In genomic region chr13:43229767-43230166, GRCm38 (mm10) we compare ENCODE assay signal across 10 mouse cellular contexts. TPM values are rescaled to one million over a fixed set of nuclear protein-coding genes. Genes with fewer than 3 reads are reported as not detected.
A peak's percentile ranks its signal among the peaks of the same experiment; 100 is the strongest.
DNase-seq lines count a peak whose midpoint lies in the region; ATAC-seq lines count a peak whose summit lies in the region.
"Had no signal": no experiment of that assay in that cellular context is flagged by ENCODE, and none has a peak within 500 bp of the region (broad histone marks: within the 10 kb centered on the region; RNA-seq: fewer than 3 reads in every experiment).

No protein-coding gene starts in this region.

- no peak overlapping the region for H3K9ac ChIP-seq in heart, embryonic 12.5 days
- no peak overlapping the region for H3K9ac ChIP-seq in midbrain, embryonic 13.5 days (replicated peaks)
- H3K9ac ChIP-seq: neural tube, embryonic 12.5 days had no signal

- peak; percentile 61 for ATAC-seq in heart, embryonic 12.5 days (ENCODE audit: insufficient number of reproducible peaks, low FRiP score)
- ATAC-seq in midbrain, embryonic 13.5 days, result no peak
- ATAC-seq in megakaryocyte-erythroid progenitor cell, adult 5-6 weeks (replicated peaks; ENCODE audit: low FRiP score, low TSS enrichment, poor library complexity, severe bottlenecking), result peak; percentile 72; the same call in 1 of the 2 replicates

- no peaks in the 10 kb centered on the region for H3K27me3 ChIP-seq in heart, embryonic 12.5 days (replicated peaks)
- H3K27me3 ChIP-seq in midbrain, embryonic 13.5 days, result no peaks in the 10 kb centered on the region
- H3K27me3 ChIP-seq in midbrain, embryonic 10.5 days (ENCODE audit: low read depth, poor library complexity, severe bottlenecking), result no peaks in the 10 kb centered on the region
- no peaks in the 10 kb centered on the region for H3K27me3 ChIP-seq in limb, embryonic 10.5 days (ENCODE audit: low read depth, poor library complexity, severe bottlenecking)
- H3K27me3 ChIP-seq: CH12.LX; neural tube, embryonic 12.5 days had no signal

- peaks cover 2% of the 10 kb centered on the region; the same call in 1 of the 2 replicates for H3K9me3 ChIP-seq in heart, embryonic 12.5 days (replicated peaks)
- H3K9me3 ChIP-seq in midbrain, embryonic 13.5 days, result no peaks in the 10 kb centered on the region
- no peaks in the 10 kb centered on the region for H3K9me3 ChIP-seq in midbrain, embryonic 10.5 days (replicated peaks)
- H3K9me3 ChIP-seq in limb, embryonic 10.5 days (replicated peaks), result no peaks in the 10 kb centered on the region
- H3K9me3 ChIP-seq: neural tube, embryonic 12.5 days had no signal

- peak overlapping the region; percentile 89 for H3K27ac ChIP-seq in heart, embryonic 12.5 days (ENCODE audit: poor library complexity, severe bottlenecking)
- 0 out of 2 replicates have a peak overlapping the region, but pooled peaks have one; percentile 47 for H3K27ac ChIP-seq in midbrain, embryonic 13.5 days
- H3K27ac ChIP-seq in midbrain, embryonic 10.5 days (replicated peaks), result no peak overlapping the region
- H3K27ac ChIP-seq in limb, embryonic 10.5 days, result peak overlapping the region; percentile 46; the same call in 1 of the 2 replicates

- no peak overlapping the region for H3K4me3 ChIP-seq in heart, embryonic 12.5 days
- no peak overlapping the region for H3K4me3 ChIP-seq in midbrain, embryonic 13.5 days (replicated peaks)
- H3K4me3 ChIP-seq in midbrain, embryonic 10.5 days, result no peak overlapping the region
- no peak overlapping the region for H3K4me3 ChIP-seq in limb, embryonic 10.5 days
- H3K4me3 ChIP-seq: neural tube, embryonic 12.5 days had no signal

- DNase-seq in heart, postnatal 14 days, result no peak
- DNase-seq in midbrain, embryonic 10.5 days (ENCODE audit: low spot score), result no peak
- no peak for DNase-seq in limb, embryonic 10.5 days (ENCODE audit: low spot score)
- no peak for DNase-seq in kidney, adult 9 months
- no peak for DNase-seq in ovary, postnatal 10 days (ENCODE audit: low spot score)

- no peak overlapping the region for H3K4me2 ChIP-seq in heart, embryonic 12.5 days
- H3K4me2 ChIP-seq in midbrain, embryonic 13.5 days (replicated peaks), result no peak overlapping the region
- H3K4me2 ChIP-seq: neural tube, embryonic 12.5 days had no signal

- no peaks in the 10 kb centered on the region for H3K36me3 ChIP-seq in heart, embryonic 12.5 days
- H3K36me3 ChIP-seq in midbrain, embryonic 13.5 days, result no peaks in the 10 kb centered on the region
- no peaks in the 10 kb centered on the region for H3K36me3 ChIP-seq in midbrain, embryonic 10.5 days
- H3K36me3 ChIP-seq in limb, embryonic 10.5 days, result no peaks in the 10 kb centered on the region
- H3K36me3 ChIP-seq: neural tube, embryonic 12.5 days had no signal

- intact Hi-C loops in heart, postnatal 14 days (cut with DNase I), result loop anchor here (2.0 kb wide), 1 partner anchor 73 kb away; no protein-coding TSS in a partner anchor

- peaks cover 80% of the 10 kb centered on the region for H3K4me1 ChIP-seq in heart, embryonic 12.5 days (replicated peaks)
- H3K4me1 ChIP-seq in midbrain, embryonic 13.5 days (replicated peaks), result peaks cover 26% of the 10 kb centered on the region
- H3K4me1 ChIP-seq in midbrain, embryonic 10.5 days, result peaks cover 21% of the 10 kb centered on the region
- H3K4me1 ChIP-seq in limb, embryonic 10.5 days, result peaks cover 46% of the 10 kb centered on the region

- 21% methylated on average over 3 of the region's 3 CpGs for WGBS in heart, embryonic 12.5 days
- 80% methylated on average over 3 of the region's 3 CpGs for WGBS in midbrain, embryonic 13.5 days
- 84% methylated on average over 3 of the region's 3 CpGs for WGBS in midbrain, embryonic 10.5 days
- WGBS in limb, embryonic 10.5 days, result 82% methylated on average over 3 of the region's 3 CpGs

RNA-seq across cellular contexts. Expression of gene Tbc1d7, which starts 58.5 kb away (rescaled TPM):
- polyA plus RNA-seq in heart, embryonic 12.5 days (2016; fragmentation: Nextera tagmentation; extraction: Ambion mirVana), result 50.9 and 52.3 TPM in 2 replicates
- 10 to 100 TPM; 29.7 to 35.3 TPM for total RNA-seq in heart, postnatal 14 days (2021)
- 87.6 and 101 TPM in 2 replicates for polyA plus RNA-seq in midbrain, embryonic 13.5 days (2015; fragmentation: Nextera tagmentation; extraction: Ambion mirVana)
- 66.6 and 68.3 TPM in 2 replicates for polyA plus RNA-seq in midbrain, embryonic 10.5 days (2016; fragmentation: Nextera tagmentation; extraction: Ambion mirVana)
- 63.5 and 67.6 TPM in 2 replicates for polyA plus RNA-seq in limb, embryonic 10.5 days (2016; fragmentation: Nextera tagmentation; extraction: Ambion mirVana)
- 10.7 and 21.3 TPM in 2 replicates for total RNA-seq in megakaryocyte-erythroid progenitor cell, adult 5-6 weeks (2014; fragmentation: Nextera tagmentation)
- 5.1 and 7.7 TPM in 2 replicates for total RNA-seq in megakaryocyte-erythroid progenitor cell, adult 5-6 weeks (2017)
